Mouse (Mus musculus): ENCODE measurements around the gene Gcg.

- TF ChIP-seq CTCF (IDR thresholded peaks at IDR 0.05; ENCODE audit: low read depth, low read length) (no peak), GATA1 (IDR thresholded peaks at IDR 0.05; ENCODE audit: borderline replicate concordance, low read length) (no peak), POLR2AphosphoS5 (IDR thresholded peaks at IDR 0.05; ENCODE audit: insufficient replicate concordance, low read depth, low read length) (no peak), GATA2 (IDR thresholded peaks at IDR 0.05; ENCODE audit: borderline replicate concordance, low read depth, low read length) (no peak), TAL1 (conservative IDR thresholded peaks at IDR 0.05; ENCODE audit: low read depth, low read length) (no peak)
Measured at GRCm38 (mm10) chr2:62514477-62514876, 31.0 kb upstream of the Gcg start.

Measured in G1E (cell line).